Mouse (Mus musculus): ENCODE results near the gene Snap23.

- no peak for TF ChIP-seq CTCF (conservative IDR thresholded peaks at IDR 0.05; ENCODE audit: low read length)
- no peak for TF ChIP-seq NANOG (IDR thresholded peaks at IDR 0.05; ENCODE audit: borderline replicate concordance, low read length)
- TF ChIP-seq POU5F1 (IDR thresholded peaks at IDR 0.05; ENCODE audit: borderline replicate concordance, low read length): no peak
Observed at GRCm38 (mm10) chr2:120577799-120578198, 10.3 kb downstream of the Snap23 start.
